Mouse (Mus musculus) testis, adult 2 months (tissue): ENCODE measurements around the gene Ppm1e. TPM values are rescaled to one million over a fixed set of nuclear protein-coding genes. Genes with fewer than 3 reads are reported as not detected.
"Not testable (repeated sequence)": the region's sequence is repeated elsewhere in the genome, so short reads cannot be mapped to it uniquely, and the experiment has no call there.

Experiments used
- H3K27ac ChIP-seq: fragments of 200-500 bp; 2 replicates; pipeline ENCODE4 v1.5.1; 2012; ENCODE audit warnings: low read depth, low read length; ENCODE audit not compliant: control insufficient read depth, insufficient read depth
- H3K27me3 ChIP-seq: fragments of 200-500 bp; 2 replicates; pipeline ENCODE4 v1.6.1; 2012; ENCODE audit warnings: mild to moderate bottlenecking, low read length, moderate library complexity; ENCODE audit not compliant: control insufficient read depth, insufficient read depth
- H3K36me3 ChIP-seq: fragments of 200-500 bp; 2 replicates; pipeline ENCODE4 v1.6.1; 2012; ENCODE audit warnings: mild to moderate bottlenecking, low read length; ENCODE audit not compliant: control insufficient read depth, insufficient read depth
- H3K4me1 ChIP-seq: fragments of 200-500 bp; 2 replicates; pipeline ENCODE4 v1.6.1; 2012; ENCODE audit warnings: low read length; ENCODE audit not compliant: control insufficient read depth, insufficient read depth
- H3K4me3 ChIP-seq: fragments of 200-500 bp; 2 replicates; pipeline ENCODE4 v1.5.1; 2012; ENCODE audit warnings: low read depth, mild to moderate bottlenecking, low read length, moderate library complexity, mixed read lengths; ENCODE audit not compliant: control insufficient read depth
- CTCF ChIP-seq: fragments of 200-500 bp; IDR thresholded peaks from 2 replicates; pipeline ENCODE4 v1.5.1; 2012; ENCODE audit warnings: low read depth, mild to moderate bottlenecking, inconsistent platforms, low read length, moderate library complexity; ENCODE audit not compliant: control insufficient read depth, insufficient read depth, insufficient replicate concordance
- POLR2A ChIP-seq: fragments of 200-500 bp; IDR thresholded peaks from 2 replicates; pipeline ENCODE4 v1.6.1; 2012; ENCODE audit warnings: low read depth, mild to moderate bottlenecking, inconsistent platforms, low read length, moderate library complexity; ENCODE audit not compliant: control insufficient read depth
- polyA plus RNA-seq: library from polyadenylated mRNA; depleted of rRNA; stranded (reverse); fragments of >200 nt; gene quantifications from 2 replicates; pipeline ENCODE4 v1.2.3, GENCODE M21; 2012

Ppm1e gene
- polyA plus RNA-seq, 1 experiment: 4.1 TPM

- H3K27ac ChIP-seq: no peak overlapping the region
- H3K4me1 ChIP-seq: no peaks in the 10 kb centered on the region
- no peaks in the 10 kb centered on the region for H3K36me3 ChIP-seq
- H3K4me3 ChIP-seq: no peak overlapping the region
- TF ChIP-seq POLR2A: no peak
- no peak for TF ChIP-seq CTCF
- no peaks in the 10 kb centered on the region for H3K27me3 ChIP-seq
Observed at GRCm38 (mm10) chr11:87263946-87264345, 94.9 kb downstream of the Ppm1e start.

- H3K4me1 ChIP-seq, H3K4me3 ChIP-seq, H3K27me3 ChIP-seq, H3K27ac ChIP-seq, H3K36me3 ChIP-seq: not testable (repeated sequence)
Observed at GRCm38 (mm10) chr11:87261705-87262104, 97.1 kb downstream of the Ppm1e start.

GRCm38 (mm10) chr11:87259792-87260191, 99.0 kb downstream of the Ppm1e start:
- no peak overlapping the region for H3K4me3 ChIP-seq
- H3K4me1 ChIP-seq: no peaks in the 10 kb centered on the region
- H3K27ac ChIP-seq: no peak overlapping the region
- H3K36me3 ChIP-seq: no peaks in the 10 kb centered on the region
- TF ChIP-seq POLR2A (no peak), CTCF (no peak)
- no peaks in the 10 kb centered on the region for H3K27me3 ChIP-seq

GRCm38 (mm10) chr11:87257282-87257681, 101.5 kb downstream of the Ppm1e start:
- no peaks in the 10 kb centered on the region for H3K36me3 ChIP-seq
- H3K27ac ChIP-seq: no peak overlapping the region
- H3K4me3 ChIP-seq: no peak overlapping the region
- H3K4me1 ChIP-seq: peaks cover 3% of the 10 kb centered on the region
- TF ChIP-seq CTCF: no peak
- no peak for TF ChIP-seq POLR2A
- no peaks in the 10 kb centered on the region for H3K27me3 ChIP-seq

GRCm38 (mm10) chr11:87254149-87254548, 104.7 kb downstream of the Ppm1e start:
- H3K36me3 ChIP-seq: no peaks in the 10 kb centered on the region
- no peak overlapping the region for H3K4me3 ChIP-seq
- peak overlapping the region; percentile 56 for H3K27ac ChIP-seq
- H3K4me1 ChIP-seq: peaks cover 3% of the 10 kb centered on the region
- TF ChIP-seq POLR2A: no peak
- no peak for TF ChIP-seq CTCF
- H3K27me3 ChIP-seq: no peaks in the 10 kb centered on the region

GRCm38 (mm10) chr11:87253294-87253693, 105.5 kb downstream of the Ppm1e start:
- H3K36me3 ChIP-seq: no peaks in the 10 kb centered on the region
- no peak for TF ChIP-seq CTCF
- TF ChIP-seq POLR2A: no peak
- no peaks in the 10 kb centered on the region for H3K27me3 ChIP-seq
- H3K4me3 ChIP-seq: no peak overlapping the region
- peaks cover 3% of the 10 kb centered on the region for H3K4me1 ChIP-seq
- H3K27ac ChIP-seq: no peak overlapping the region

GRCm38 (mm10) chr11:87250132-87250531, 108.7 kb downstream of the Ppm1e start:
- no peak for TF ChIP-seq POLR2A
- no peak for TF ChIP-seq CTCF
- Histone ChIP-seq H3K36me3 (no peaks in the 10 kb centered on the region), H3K4me3 (no peak overlapping the region), H3K27me3 (no peaks in the 10 kb centered on the region), H3K27ac (no peak overlapping the region), H3K4me1 (peaks cover 3% of the 10 kb centered on the region)

- no peaks in the 10 kb centered on the region; the same call in 1 of the 2 replicates for H3K36me3 ChIP-seq
- TF ChIP-seq POLR2A: no peak
- TF ChIP-seq CTCF: no peak
- H3K4me1 ChIP-seq: no peaks in the 10 kb centered on the region
- H3K27ac ChIP-seq: no peak overlapping the region
- no peak overlapping the region for H3K4me3 ChIP-seq
- no peaks in the 10 kb centered on the region for H3K27me3 ChIP-seq
Observed at GRCm38 (mm10) chr11:87247494-87247866, 111.3 kb downstream of the Ppm1e start.
